Mouse (Mus musculus) cerebellum, adult (tissue): ENCODE data around the gene Rxra.

Experiments
- ATAC-seq: cut with Nextera tagmentation; 2 replicates; pipeline ENCODE4 v1.9.2; 2017; ENCODE audit warnings: mild to moderate bottlenecking, moderate library complexity, mixed read lengths; ENCODE audit not compliant: insufficient number of reproducible peaks, low FRiP score, low TSS enrichment

Gene Rxra

GRCm38 (mm10) chr2:27667677-27668076 is 8.6 kb upstream of the Rxra start:
- no peak for ATAC-seq

- ATAC-seq, result no peak
These were observed 5.5 kb upstream of the Rxra start for GRCm38 (mm10) chr2:27670746-27671145.

GRCm38 (mm10) chr2:27671633-27672091 is 4.6 kb upstream of the Rxra start:
- ATAC-seq, result no peak

GRCm38 (mm10) chr2:27676478-27677325 is 462 bp downstream of the Rxra start:
- no peak for ATAC-seq

- 0 out of 2 replicates have a peak, but pooled peaks have one; percentile 43 for ATAC-seq
These were observed 1.4 kb downstream of the Rxra start for GRCm38 (mm10) chr2:27677411-27678310.

GRCm38 (mm10) chr2:27678331-27678730 is 2.1 kb downstream of the Rxra start:
- ATAC-seq, result no peak

GRCm38 (mm10) chr2:27678836-27679480 is 2.7 kb downstream of the Rxra start:
- ATAC-seq, result no peak

GRCm38 (mm10) chr2:27679621-27680025 is 3.4 kb downstream of the Rxra start:
- ATAC-seq, result no peak

GRCm38 (mm10) chr2:27680058-27680457 is 3.8 kb downstream of the Rxra start:
- ATAC-seq, result no peak

- ATAC-seq, result no peak
These were observed 4.4 kb downstream of the Rxra start for GRCm38 (mm10) chr2:27680595-27680994.

- no peak for ATAC-seq
These were observed 5.2 kb downstream of the Rxra start for GRCm38 (mm10) chr2:27681426-27681825.

- ATAC-seq, result no peak
These were observed 5.9 kb downstream of the Rxra start for GRCm38 (mm10) chr2:27682096-27682495.

GRCm38 (mm10) chr2:27684017-27684657 is 7.9 kb downstream of the Rxra start:
- ATAC-seq, result no peak

- ATAC-seq, result no peak
These were observed 9.7 kb downstream of the Rxra start for GRCm38 (mm10) chr2:27685917-27686316.

- no peak for ATAC-seq
These were observed 10.1 kb downstream of the Rxra start for GRCm38 (mm10) chr2:27686335-27686734.

- no peak for ATAC-seq
These were observed 10.8 kb downstream of the Rxra start for GRCm38 (mm10) chr2:27687041-27687440.

GRCm38 (mm10) chr2:27687973-27688372 is 11.7 kb downstream of the Rxra start:
- no peak for ATAC-seq

- ATAC-seq, result no peak
These were observed 14.5 kb downstream of the Rxra start for GRCm38 (mm10) chr2:27690714-27691113.

GRCm38 (mm10) chr2:27691139-27691720 is 15.0 kb downstream of the Rxra start:
- no peak for ATAC-seq

- ATAC-seq, result no peak
These were observed 16.4 kb downstream of the Rxra start for GRCm38 (mm10) chr2:27692608-27693007.
